Mouse (Mus musculus) ES-E14 (cell line): Measurements from ENCODE around the gene BC017158. TPM values are rescaled to one million over a fixed set of nuclear protein-coding genes. Genes with fewer than 3 reads are reported as not detected.

Experiments
- DNase-seq: peaks from one replicate; pipeline ENCODE4 v3.0.0-alpha.2; 2013; ENCODE audit warnings: low read depth, low spot score
- H3K27ac ChIP-seq: 2 replicates; pipeline ENCODE4 v1.5.1; 2012; ENCODE audit warnings: low read depth, mild to moderate bottlenecking, low read length, moderate library complexity, mixed read lengths; ENCODE audit not compliant: poor library complexity, insufficient read depth, severe bottlenecking
- H3K36me3 ChIP-seq: 2 replicates; pipeline ENCODE4 v1.6.1; 2012; ENCODE audit warnings: mild to moderate bottlenecking, low read length, moderate library complexity, mixed read lengths; ENCODE audit not compliant: control insufficient read depth, poor library complexity, insufficient read depth, severe bottlenecking
- H3K4me1 ChIP-seq, 2 experiments: fragments of 150-350 bp in 1 of 2; sonication (generic) in 1 of 2; 2 replicates each; pipeline ENCODE4 v1.6.1; 2012; ENCODE audit warnings: low read length in 2 of 2, mild to moderate bottlenecking in 1 of 2, mixed read lengths in 1 of 2; ENCODE audit not compliant: control insufficient read depth in 2 of 2, insufficient read depth in 2 of 2, poor library complexity in 1 of 2
- H3K4me3 ChIP-seq, 2 experiments: fragments of 150-350 bp in 1 of 2; sonication (generic) in 1 of 2; 2 replicates each; pipeline ENCODE4 v1.5.1; 2012; ENCODE audit warnings: low read length in 2 of 2, low read depth in 1 of 2, mild to moderate bottlenecking in 1 of 2, mixed read lengths in 1 of 2; ENCODE audit not compliant: insufficient read depth in 1 of 2, poor library complexity in 1 of 2, severe bottlenecking in 1 of 2
- H3K9ac ChIP-seq: 2 replicates; pipeline ENCODE4 v1.6.1; 2012; ENCODE audit warnings: low read depth, mild to moderate bottlenecking, low read length, mixed read lengths; ENCODE audit not compliant: poor library complexity, insufficient read depth, severe bottlenecking
- H3K9me3 ChIP-seq: fragments of 150-350 bp; sonication (generic); 2 replicates; pipeline ENCODE4 v1.6.1; 2012; ENCODE audit warnings: low read depth, mild to moderate bottlenecking, low read length; ENCODE audit not compliant: control insufficient read depth, insufficient read depth
- CHD2 ChIP-seq: IDR thresholded peaks from 2 replicates; pipeline ENCODE4 v1.6.1; 2014; ENCODE audit warnings: mild to moderate bottlenecking, low read depth, low read length, inconsistent platforms
- HCFC1 ChIP-seq: IDR thresholded peaks from 2 replicates; pipeline ENCODE4 v1.6.1; 2012; ENCODE audit warnings: low read length, inconsistent platforms, borderline replicate concordance; ENCODE audit not compliant: insufficient read depth
- MAFK ChIP-seq: IDR thresholded peaks from 2 replicates; pipeline ENCODE4 v1.6.1; 2014; ENCODE audit warnings: mild to moderate bottlenecking, low read depth, low read length, inconsistent platforms; ENCODE audit not compliant: insufficient read depth
- ZC3H11A ChIP-seq: IDR thresholded peaks from 2 replicates; pipeline ENCODE4 v1.6.1; 2012; ENCODE audit warnings: low read depth, mild to moderate bottlenecking, inconsistent platforms, low read length, borderline replicate concordance
- ZNF384 ChIP-seq: IDR thresholded peaks from 2 replicates; pipeline ENCODE4 v1.6.1; 2012; ENCODE audit warnings: low read depth, low read length, inconsistent platforms
- in situ Hi-C, 2 experiments: fragments of 600-800 bp; cut with MboI; formaldehyde crosslinking; loops; one replicate each; pipeline ENCODE4 v1.15.1; 2025; ENCODE audit warnings: low sequenced_read_pairs in 2 of 2, inconsistent platforms in 1 of 2; ENCODE audit not compliant: unreplicated experiment in 2 of 2
- total RNA-seq: library from RNA; depleted of rRNA; stranded (reverse); fragments of 300-350 nt; gene quantifications from 2 replicates; pipeline ENCODE4 v1.2.3, GENCODE M21; 2012

The BC017158 gene
- total RNA-seq, 1 experiment, result 18.6 TPM

GRCm38 (mm10) chr7:128311263-128311662 is 13.3 kb upstream of the BC017158 start:
- Histone ChIP-seq H3K9ac (no peak overlapping the region), H3K4me3 (no peak overlapping the region), H3K27ac (no peak overlapping the region), H3K4me1 (no peaks in the 10 kb centered on the region), H3K36me3 (no peaks in the 10 kb centered on the region), H3K9me3 (no peaks in the 10 kb centered on the region)
- no peak for TF ChIP-seq HCFC1
- no peak for TF ChIP-seq ZNF384
- no peak for TF ChIP-seq ZC3H11A
- no peak for DNase-seq
- in situ Hi-C loops, result no loop called here

DNA sequence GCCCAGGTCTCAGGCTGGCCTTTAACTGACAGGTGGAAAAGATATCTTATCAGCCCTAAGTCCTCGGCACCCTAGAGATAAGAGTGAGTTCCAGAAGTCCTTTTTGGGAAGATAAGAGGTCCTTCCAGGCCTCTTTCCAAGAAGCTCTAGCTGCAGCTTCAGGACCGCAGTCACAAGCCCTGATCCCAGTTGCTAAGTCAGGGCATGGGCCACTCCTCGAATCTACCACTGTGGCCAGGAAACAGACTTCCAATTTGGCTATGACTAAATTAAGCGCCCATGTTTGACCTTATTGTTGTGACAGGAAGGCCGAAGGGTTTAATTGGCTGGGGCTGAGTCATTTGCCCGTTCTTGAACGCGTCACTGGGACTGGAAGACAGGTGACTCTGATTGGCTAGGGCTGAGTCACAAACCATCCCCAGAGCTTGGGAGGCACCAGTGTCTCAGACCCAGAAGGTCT is 12.3 kb upstream of the BC017158 start:
- Histone ChIP-seq H3K27ac (no peak overlapping the region), H3K4me1 (no peaks in the 10 kb centered on the region), H3K9ac (no peak overlapping the region), H3K4me3 (no peak overlapping the region), H3K36me3 (no peaks in the 10 kb centered on the region), H3K9me3 (no peaks in the 10 kb centered on the region)
- TF ChIP-seq ZNF384 (no peak), MAFK (no peak), ZC3H11A (no peak), HCFC1 (no peak), CHD2 (no peak)
- no peak for DNase-seq
- in situ Hi-C loops, result no loop called here

GRCm38 (mm10) chr7:128309776-128310175 is 11.8 kb upstream of the BC017158 start:
- Histone ChIP-seq H3K4me3 (no peak overlapping the region), H3K9ac (no peak overlapping the region), H3K9me3 (no peaks in the 10 kb centered on the region), H3K4me1 (no peaks in the 10 kb centered on the region), H3K36me3 (no peaks in the 10 kb centered on the region), H3K27ac (no peak overlapping the region)
- in situ Hi-C loops, result no loop called here
- DNase-seq, result no peak
- TF ChIP-seq CHD2 (no peak), HCFC1 (no peak), ZC3H11A (no peak), MAFK (no peak), ZNF384 (no peak)

GRCm38 (mm10) chr7:128309216-128309615 is 11.2 kb upstream of the BC017158 start:
- no peak for DNase-seq
- in situ Hi-C loops, result no loop called here
- H3K4me3 ChIP-seq, result no peak overlapping the region
- no peak overlapping the region for H3K9ac ChIP-seq
- H3K27ac ChIP-seq, result no peak overlapping the region
- no peaks in the 10 kb centered on the region for H3K36me3 ChIP-seq
- no peaks in the 10 kb centered on the region for H3K9me3 ChIP-seq
- no peak for TF ChIP-seq MAFK
- TF ChIP-seq CHD2, result no peak
- TF ChIP-seq ZC3H11A, result no peak
- no peak for TF ChIP-seq ZNF384
- no peak for TF ChIP-seq HCFC1
- H3K4me1 ChIP-seq, result no peaks in the 10 kb centered on the region

- no peak for TF ChIP-seq MAFK
- no peak for TF ChIP-seq CHD2
- TF ChIP-seq ZC3H11A, result no peak
- TF ChIP-seq ZNF384, result no peak
- no peak for TF ChIP-seq HCFC1
- no peaks in the 10 kb centered on the region for H3K4me1 ChIP-seq
- H3K4me3 ChIP-seq, result no peak overlapping the region
- DNase-seq, result no peak
- no peak overlapping the region for H3K27ac ChIP-seq
- no peaks in the 10 kb centered on the region for H3K36me3 ChIP-seq
- in situ Hi-C loops, result no loop called here
- no peak overlapping the region for H3K9ac ChIP-seq
- H3K9me3 ChIP-seq, result no peaks in the 10 kb centered on the region
Measured at GRCm38 (mm10) chr7:128307851-128308250, 9.9 kb upstream of the BC017158 start.
